Mouse (Mus musculus) stomach, postnatal 0 days (tissue): ENCODE measurements around the gene Frmd4b. TPM values are rescaled to one million over a fixed set of nuclear protein-coding genes. Genes with fewer than 3 reads are reported as not detected.

Source experiments
- ATAC-seq: fragments of 200-750 bp; cut with Nextera tagmentation; 2 replicates; pipeline ENCODE4 v1.8.0; 2017; ENCODE audit not compliant: low FRiP score, low TSS enrichment
- DNase-seq: peaks from one replicate; pipeline ENCODE4 v3.0.0-alpha.2; 2016; ENCODE audit warnings: low spot score
- H3K27ac ChIP-seq: fragments of 300-500 bp; sonication (generic); replicated peaks from 2 replicates; pipeline ENCODE4 v1.5.1; 2014; ENCODE audit warnings: mild to moderate bottlenecking, control low read depth
- H3K27me3 ChIP-seq: fragments of 300-500 bp; sonication (generic); 2 replicates; pipeline ENCODE4 v1.6.1; 2014; ENCODE audit warnings: low read length; ENCODE audit not compliant: control insufficient read depth, insufficient read depth
- H3K36me3 ChIP-seq: fragments of 300-500 bp; sonication (generic); 2 replicates; pipeline ENCODE4 v1.6.1; 2014; ENCODE audit warnings: low read length, mixed read lengths; ENCODE audit not compliant: control insufficient read depth, insufficient read depth
- H3K4me1 ChIP-seq: fragments of 300-500 bp; sonication (generic); replicated peaks from 2 replicates; pipeline ENCODE4 v1.6.1; 2014; ENCODE audit warnings: antibody characterized with exemption; ENCODE audit not compliant: control insufficient read depth, insufficient read depth
- H3K4me2 ChIP-seq: fragments of 300-500 bp; sonication (generic); replicated peaks from 2 replicates; pipeline ENCODE4 v1.6.1; 2014; ENCODE audit warnings: low read depth, mild to moderate bottlenecking, control low read depth, moderate library complexity
- H3K4me3 ChIP-seq: fragments of 300-500 bp; sonication (generic); 2 replicates; pipeline ENCODE4 v1.5.1; 2014; ENCODE audit warnings: low read depth, low read length, control low read depth
- H3K9ac ChIP-seq: fragments of 300-500 bp; sonication (generic); 2 replicates; pipeline ENCODE4 v1.6.1; 2014; ENCODE audit warnings: mild to moderate bottlenecking, low read length, control low read depth, mixed read lengths
- H3K9me3 ChIP-seq: fragments of 300-500 bp; sonication (generic); 2 replicates; pipeline ENCODE4 v1.6.1; 2016; ENCODE audit warnings: low read length; ENCODE audit not compliant: control insufficient read depth
- CTCF ChIP-seq: IDR thresholded peaks from 2 replicates; pipeline ENCODE4 v1.5.1; 2016; ENCODE audit warnings: antibody characterized with exemption, low read depth, mild to moderate bottlenecking, moderate library complexity
- EP300 ChIP-seq: optimal IDR thresholded peaks from 2 replicates; pipeline ENCODE3; 2016; ENCODE audit warnings: antibody characterized with exemption
- WGBS: fragments of 180-500 bp; shearing (Covaris S2); extraction: QIAGEN DNeasy Blood & Tissue Kit; methylation state at CpG from one replicate; pipeline ENCODE4 v1.1.7; 2014; 5-methylcytosine and 5-hydroxymethylcytosine counted together
- polyA plus RNA-seq: library from polyadenylated mRNA; unstranded; fragments of >200 nt; fragmentation: Nextera tagmentation; extraction: Ambion mirVana; gene quantifications from 2 replicates; pipeline ENCODE4 v1.2.1, GENCODE M21; 2015

Frmd4b gene
- polyA plus RNA-seq, 1 experiment from 2014 or later = 11.2 TPM

GRCm38 (mm10) chr6:97312545-97312939, 304.8 kb downstream of the Frmd4b start:
- Histone ChIP-seq H3K9ac (peak overlapping the region; percentile 73), H3K4me3 (peak overlapping the region; percentile 48), H3K4me2 (peak overlapping the region; percentile 79), H3K27ac (peak overlapping the region; percentile 95), H3K4me1 (no peaks in the 10 kb centered on the region; the same call in 1 of the 2 replicates), H3K36me3 (0 out of 2 replicates have a peak, but pooled peaks cover 3% of the 10 kb centered on the region), H3K9me3 (no peaks in the 10 kb centered on the region), H3K27me3 (no peaks in the 10 kb centered on the region)
- ATAC-seq (no peak), DNase-seq (no peak)
- TF ChIP-seq CTCF = no peak
- TF ChIP-seq EP300 = no peak
- 7% methylated on average over 3 of the region's 3 CpGs for WGBS

- Histone ChIP-seq H3K4me3 (peak overlapping the region; percentile 48), H3K27ac (peak overlapping the region; percentile 95), H3K9ac (peak overlapping the region; percentile 73), H3K27me3 (no peaks in the 10 kb centered on the region), H3K4me2 (peak overlapping the region; percentile 79), H3K4me1 (no peaks in the 10 kb centered on the region; the same call in 1 of the 2 replicates), H3K9me3 (no peaks in the 10 kb centered on the region), H3K36me3 (0 out of 2 replicates have a peak, but pooled peaks cover 3% of the 10 kb centered on the region)
- no peak for TF ChIP-seq EP300
- TF ChIP-seq CTCF = no peak
- 2% methylated on average over 33 of the region's 33 CpGs for WGBS
- DNase-seq (peak; percentile 91), ATAC-seq (peak; percentile 84)
Observed at GRCm38 (mm10) chr6:97311599-97312544, 305.5 kb downstream of the Frmd4b start.

GRCm38 (mm10) chr6:97310901-97311331, 306.4 kb downstream of the Frmd4b start:
- H3K27me3 ChIP-seq = no peaks in the 10 kb centered on the region
- no peak for ATAC-seq
- H3K4me2 ChIP-seq = peak overlapping the region; percentile 79
- H3K4me3 ChIP-seq = peak overlapping the region; percentile 48
- DNase-seq = peak; percentile 40
- H3K36me3 ChIP-seq = 0 out of 2 replicates have a peak, but pooled peaks cover 3% of the 10 kb centered on the region
- no peaks in the 10 kb centered on the region; the same call in 1 of the 2 replicates for H3K4me1 ChIP-seq
- peak overlapping the region; percentile 73 for H3K9ac ChIP-seq
- H3K27ac ChIP-seq = peak overlapping the region; percentile 95
- 34% methylated on average over 7 of the region's 7 CpGs for WGBS
- H3K9me3 ChIP-seq = no peaks in the 10 kb centered on the region
- no peak for TF ChIP-seq EP300
- no peak for TF ChIP-seq CTCF

GRCm38 (mm10) chr6:97309161-97309560, 308.2 kb downstream of the Frmd4b start:
- Histone ChIP-seq H3K27me3 (no peaks in the 10 kb centered on the region), H3K4me3 (no peak overlapping the region), H3K9ac (no peak overlapping the region), H3K4me2 (no peak overlapping the region), H3K27ac (no peak overlapping the region), H3K4me1 (no peaks in the 10 kb centered on the region), H3K9me3 (no peaks in the 10 kb centered on the region), H3K36me3 (0 out of 2 replicates have a peak, but pooled peaks cover 3% of the 10 kb centered on the region)
- TF ChIP-seq CTCF (no peak), EP300 (no peak)
- DNase-seq (no peak), ATAC-seq (no peak)
- 53% methylated on average over 6 of the region's 6 CpGs for WGBS

GRCm38 (mm10) chr6:97308562-97308961, 308.8 kb downstream of the Frmd4b start:
- Histone ChIP-seq H3K4me3 (no peak overlapping the region), H3K27ac (no peak overlapping the region), H3K4me1 (no peaks in the 10 kb centered on the region), H3K27me3 (no peaks in the 10 kb centered on the region), H3K9ac (no peak overlapping the region), H3K36me3 (0 out of 2 replicates have a peak, but pooled peaks cover 3% of the 10 kb centered on the region), H3K4me2 (no peak overlapping the region), H3K9me3 (no peaks in the 10 kb centered on the region)
- DNase-seq = no peak
- WGBS = 86% methylated on average over 6 of the region's 6 CpGs
- TF ChIP-seq EP300 (no peak), CTCF (no peak)
- no peak for ATAC-seq

- Histone ChIP-seq H3K36me3 (0 out of 2 replicates have a peak, but pooled peaks cover 3% of the 10 kb centered on the region), H3K9ac (no peak overlapping the region), H3K9me3 (no peaks in the 10 kb centered on the region), H3K4me1 (no peaks in the 10 kb centered on the region), H3K4me2 (no peak overlapping the region), H3K4me3 (no peak overlapping the region), H3K27me3 (no peaks in the 10 kb centered on the region), H3K27ac (no peak overlapping the region)
- TF ChIP-seq EP300 = no peak
- no peak for TF ChIP-seq CTCF
- 81% methylated on average over 8 of the region's 8 CpGs for WGBS
- ATAC-seq = no peak
- DNase-seq = no peak
Observed at GRCm38 (mm10) chr6:97307231-97307630, 310.1 kb downstream of the Frmd4b start.
